Mouse (Mus musculus): ENCODE measurements around the gene Lrrc45.
"Not testable (repeated sequence)": the region's sequence is repeated elsewhere in the genome, so short reads cannot be mapped to it uniquely, and the experiment has no call there.

The Lrrc45 gene

DNA sequence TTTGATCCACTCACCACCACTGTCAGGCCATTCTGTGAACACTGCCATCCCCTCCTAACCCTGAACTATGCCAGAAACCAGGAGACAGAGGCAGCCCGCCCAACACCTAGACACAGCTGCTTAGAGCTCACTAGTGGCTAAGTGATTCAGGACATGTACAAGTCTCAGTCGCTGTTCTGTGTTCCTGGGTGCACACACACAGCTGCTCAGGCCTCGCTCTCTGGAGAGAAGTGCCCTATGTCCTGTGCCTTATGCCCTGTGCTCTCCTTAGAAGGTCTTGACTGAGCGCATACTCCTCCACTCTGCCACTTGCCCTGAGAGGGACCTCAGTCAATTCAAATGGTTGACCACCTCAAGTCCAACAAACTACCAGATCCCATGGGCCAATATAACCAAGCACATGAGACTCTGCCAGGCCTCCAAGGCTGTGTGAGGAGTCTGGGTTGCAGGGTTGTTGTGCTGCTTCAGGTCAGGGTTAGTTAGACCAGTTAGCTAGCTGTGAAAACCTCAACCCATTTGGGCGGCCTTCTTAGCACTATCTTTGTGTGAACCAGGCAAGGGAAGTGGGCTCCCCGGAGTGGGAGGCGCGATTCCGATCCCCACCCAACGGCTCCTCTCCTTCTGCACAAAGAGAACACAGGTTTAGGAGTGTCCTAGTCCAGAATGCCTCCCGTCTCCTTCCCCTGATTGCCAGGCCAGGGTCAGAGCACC lies 15.0 kb downstream of the Lrrc45 start:
- DNase-seq = no peak

DNA sequence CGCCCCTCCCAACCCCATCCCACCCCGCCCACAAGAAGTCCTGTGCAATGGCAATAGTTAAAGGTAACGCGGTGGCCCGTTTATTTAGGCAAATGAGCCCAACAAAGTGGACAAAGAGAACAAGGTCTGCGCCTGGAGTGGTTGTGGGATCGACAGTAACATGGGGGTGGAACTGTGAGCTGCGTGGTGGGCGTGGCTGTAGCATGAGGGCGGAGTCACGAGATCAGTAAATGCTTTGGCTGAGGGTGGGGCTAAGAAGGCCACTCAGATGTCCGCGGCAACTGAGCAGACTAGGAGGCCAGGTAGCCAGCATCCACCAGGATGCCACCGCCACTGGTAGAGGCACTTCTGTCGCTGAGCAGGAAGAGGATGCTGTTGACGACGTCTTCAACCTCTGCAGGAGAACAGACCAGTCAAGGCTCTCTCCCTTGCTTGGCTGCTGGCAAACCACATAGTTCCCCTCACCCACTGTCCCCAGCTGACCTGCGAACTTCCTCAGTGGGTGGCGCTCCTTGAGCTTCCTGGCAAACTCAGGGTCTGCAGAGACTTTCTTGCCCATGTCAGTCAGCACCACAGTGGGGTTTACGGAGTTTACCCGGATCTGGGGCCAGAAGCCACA lies 15.8 kb downstream of the Lrrc45 start:
- not testable (repeated sequence) for DNase-seq

DNA sequence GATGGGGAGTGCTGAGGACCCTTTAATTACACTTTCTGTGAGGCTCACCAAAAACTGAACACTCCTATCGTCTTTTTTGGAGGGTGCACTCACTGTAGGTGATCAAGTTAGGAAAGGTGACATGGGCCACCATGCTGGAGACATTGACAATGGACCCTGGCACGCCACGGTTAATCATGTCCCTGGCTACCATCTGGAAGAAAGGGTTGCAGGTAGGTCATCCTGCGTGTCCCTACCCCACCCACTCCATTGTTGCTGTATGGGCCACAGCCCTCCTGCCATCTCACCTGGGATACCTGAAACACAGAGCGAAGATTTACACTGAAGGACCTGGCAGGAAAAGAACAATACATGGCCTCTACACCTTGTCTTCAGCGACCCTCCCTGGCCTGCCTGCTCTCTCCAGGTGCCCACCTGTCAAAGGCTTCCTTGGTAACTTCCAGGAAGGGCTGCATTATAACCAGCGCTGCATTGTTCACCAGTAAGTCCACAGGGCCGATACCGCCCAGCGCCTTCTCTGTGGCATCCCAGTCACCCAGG lies 16.7 kb downstream of the Lrrc45 start:
- no peak for DNase-seq

DNA sequence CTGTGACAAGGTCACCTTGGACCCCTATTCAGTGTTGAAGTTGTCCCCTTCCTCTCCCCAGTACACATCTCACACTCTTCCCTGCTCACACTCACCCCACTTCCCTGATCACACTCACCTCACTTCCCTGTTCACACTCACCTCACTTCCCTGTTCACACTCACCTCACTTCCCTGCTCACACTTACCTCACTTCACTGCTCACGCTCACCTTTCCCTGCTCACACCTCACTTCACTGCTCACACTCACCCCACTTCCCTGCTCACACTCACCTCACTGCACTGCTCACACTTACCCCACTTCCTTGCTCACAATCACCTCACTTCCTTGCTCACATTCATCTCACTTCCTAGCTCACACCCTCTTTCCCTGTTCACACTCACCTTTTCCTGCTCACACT lies 17.7 kb downstream of the Lrrc45 start:
- no peak for DNase-seq

DNA sequence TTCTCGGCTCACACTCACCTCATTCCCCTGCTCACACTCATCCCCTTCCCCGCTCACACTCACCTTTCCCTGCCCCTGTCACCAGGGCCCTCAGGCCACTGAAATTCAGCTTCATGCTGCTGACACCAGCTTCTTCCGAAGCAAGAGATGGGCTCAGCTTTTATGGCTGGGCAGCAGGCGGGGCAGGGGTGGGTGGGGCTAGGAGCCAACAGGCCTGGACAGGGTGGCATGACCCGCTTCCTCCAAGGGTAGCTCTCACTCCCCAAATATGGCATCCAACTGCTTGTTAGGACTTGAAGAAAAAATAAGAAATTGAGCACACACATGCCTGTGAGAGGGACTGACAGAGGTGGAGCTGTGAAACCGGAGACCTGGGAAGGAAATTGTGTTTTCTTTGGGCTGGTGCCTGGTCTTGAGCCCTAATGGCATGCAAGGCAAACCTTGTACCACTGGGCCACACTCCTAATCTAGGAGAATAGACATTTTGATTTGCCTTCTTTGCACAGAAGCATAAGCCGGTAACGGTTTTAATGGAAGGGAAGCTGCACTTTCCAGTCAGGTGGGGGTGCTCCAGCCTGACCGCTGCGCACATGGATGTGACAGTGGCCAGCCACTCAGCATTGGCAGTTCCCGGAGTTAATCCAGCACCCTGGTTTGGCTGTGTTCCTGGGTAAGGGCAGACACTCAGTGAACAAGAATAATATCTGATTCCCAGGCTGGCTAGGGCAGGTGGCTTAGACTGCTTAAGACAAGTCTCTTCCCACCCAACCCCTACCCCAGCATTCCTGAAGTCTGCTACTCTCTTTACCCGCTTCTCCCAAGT lies 18.3 kb downstream of the Lrrc45 start, which contains the start of gene Cbr2:
Gene Cbr2, minus strand, starts transcription at position 257 of the 823 bp plus-strand sequence.
- DNase-seq = no peak

DNA sequence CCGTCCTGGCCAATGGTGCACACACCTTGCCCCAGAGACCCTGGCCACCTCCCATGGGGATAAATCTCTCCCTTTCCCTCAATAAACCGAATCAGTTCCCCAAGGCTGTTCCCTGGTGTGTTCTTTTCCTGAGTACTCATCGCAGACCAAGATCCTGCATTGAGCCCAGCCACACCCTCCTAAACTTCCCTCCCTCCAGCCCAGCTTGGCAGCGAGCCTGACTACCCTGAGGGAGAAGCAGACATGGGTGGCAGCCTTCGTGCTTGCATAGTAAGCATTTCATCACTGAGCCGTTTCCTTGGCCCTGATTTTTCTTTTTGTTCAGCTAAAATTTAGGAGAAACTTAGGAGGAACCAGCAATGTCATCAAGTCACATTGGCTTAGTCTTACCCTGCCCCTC lies 19.8 kb downstream of the Lrrc45 start:
- no peak for DNase-seq

DNA sequence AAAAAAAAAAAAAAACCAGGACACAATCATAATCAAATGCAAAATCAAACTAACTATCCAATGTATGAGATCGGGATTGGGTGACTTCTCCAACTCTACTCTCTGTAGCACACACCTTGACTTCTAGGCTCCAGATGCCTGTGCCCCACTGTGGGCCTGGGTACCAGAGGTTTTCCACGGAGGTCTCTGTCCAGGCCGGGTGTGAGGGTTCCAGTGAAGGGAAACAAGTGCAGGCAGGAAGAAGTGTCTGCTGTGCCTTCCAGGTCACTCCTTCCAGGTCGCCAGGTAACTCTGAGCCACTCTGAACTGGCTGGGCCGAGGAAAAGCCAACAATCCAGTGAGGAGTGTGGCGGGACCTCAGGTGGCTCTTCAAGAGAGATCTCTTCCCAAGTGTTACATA lies 22.7 kb downstream of the Lrrc45 start:
- no peak for DNase-seq

DNA sequence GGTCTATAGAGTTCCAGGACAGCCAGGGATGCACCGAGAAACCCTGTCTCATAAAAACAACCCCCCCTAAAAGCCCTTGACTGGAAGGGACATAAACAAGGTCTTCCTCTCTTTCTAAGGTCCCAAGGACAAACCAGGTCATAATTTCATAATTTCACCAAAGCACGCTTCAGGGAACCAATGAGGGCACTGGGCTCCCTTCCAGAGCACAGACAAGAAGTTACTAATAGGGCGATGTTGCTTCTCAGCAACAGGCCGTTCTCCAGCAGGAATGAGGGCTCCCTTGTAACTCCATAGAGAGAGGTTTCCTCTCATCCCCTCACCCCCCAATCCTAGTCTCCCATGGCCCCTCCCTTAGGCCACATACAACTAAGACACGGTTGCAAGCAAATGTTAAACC lies 27.3 kb downstream of the Lrrc45 start:
- no peak for DNase-seq

DNA sequence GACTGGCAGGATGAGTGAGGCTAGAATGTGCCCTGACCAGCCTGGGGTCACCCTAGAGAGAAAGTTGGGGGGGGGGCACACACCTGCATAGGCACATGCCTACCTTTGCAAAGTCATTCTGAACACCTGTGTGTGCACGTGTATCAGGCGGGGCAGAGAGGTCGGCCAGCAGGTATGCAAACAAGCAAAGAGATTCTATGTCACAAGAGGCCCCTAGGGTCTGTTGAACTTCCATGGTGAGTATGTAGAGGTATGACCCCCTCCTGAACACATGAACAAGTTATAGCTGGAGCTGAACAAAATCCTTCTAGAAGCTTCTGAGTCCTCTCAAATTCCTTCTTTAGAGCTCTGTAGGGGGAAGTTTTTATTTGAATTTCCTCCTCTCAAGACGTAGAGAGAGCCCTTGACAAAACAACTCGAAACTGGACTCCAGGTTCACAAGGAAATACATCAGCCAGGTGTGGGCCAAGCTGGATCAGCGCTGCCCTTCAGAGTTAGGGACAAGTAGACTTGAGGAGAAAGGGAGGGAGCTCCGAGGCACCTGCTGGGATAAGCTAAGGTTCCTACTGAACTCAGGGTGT lies 30.5 kb downstream of the Lrrc45 start:
- DNase-seq = no peak

DNA sequence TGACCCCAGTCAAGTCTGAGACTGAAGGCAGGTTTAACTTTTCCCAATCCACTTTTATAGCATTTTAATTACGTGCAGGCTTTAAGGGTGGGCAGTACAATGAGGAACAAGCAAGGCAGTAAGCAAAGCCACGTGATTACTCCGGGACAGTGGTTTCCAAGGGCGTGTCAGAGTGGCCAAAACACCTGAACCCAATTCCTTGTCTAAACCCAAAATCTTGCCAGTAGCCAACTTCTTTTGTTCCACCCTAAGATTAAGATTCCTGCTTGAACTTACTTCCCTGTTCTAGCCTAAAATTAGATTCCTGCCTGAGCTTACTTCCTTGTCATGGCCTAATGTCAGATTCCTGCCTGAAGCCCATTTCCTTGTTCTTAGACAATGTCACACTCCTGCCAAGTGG lies 34.2 kb downstream of the Lrrc45 start:
- no peak for DNase-seq

DNA sequence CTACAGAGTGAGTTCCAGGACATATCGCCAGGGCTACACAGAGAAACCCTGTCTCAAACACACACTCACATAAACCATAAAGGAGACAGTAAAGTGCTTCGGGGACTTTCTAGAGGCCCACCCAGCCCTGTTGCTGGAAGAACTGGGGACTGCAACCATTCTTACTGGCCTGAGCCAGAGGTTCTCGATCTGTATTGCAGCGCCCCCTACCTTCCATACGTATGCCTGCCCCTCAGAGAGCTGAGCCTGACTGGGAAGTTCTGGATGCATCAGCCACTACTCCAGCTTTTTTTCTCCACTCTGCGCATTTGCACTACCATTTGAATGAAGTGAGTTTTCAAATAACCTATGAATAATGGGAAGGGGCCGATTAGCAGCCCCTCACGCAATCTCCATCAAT lies 35.7 kb downstream of the Lrrc45 start:
- no peak for DNase-seq

DNA sequence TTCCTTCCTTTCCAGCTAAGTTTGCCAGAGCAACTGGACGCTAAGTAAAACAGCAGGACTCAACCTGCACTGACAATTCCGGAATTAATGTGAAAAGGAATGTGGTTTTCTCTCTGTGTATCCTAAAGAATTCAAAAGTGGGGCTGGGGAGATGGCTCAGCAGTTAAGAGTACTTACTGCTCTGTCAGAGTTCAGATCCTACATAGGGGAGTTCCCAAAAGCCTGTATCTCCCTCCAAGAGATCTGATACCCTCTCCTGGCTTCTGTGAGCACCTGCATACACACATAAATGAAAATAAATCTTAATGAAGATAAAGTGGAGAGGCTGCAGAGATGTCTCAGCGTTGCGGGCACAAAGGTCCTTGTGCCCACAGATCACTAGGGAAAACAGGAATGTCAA lies 37.9 kb downstream of the Lrrc45 start:
- DNase-seq = no peak

DNA sequence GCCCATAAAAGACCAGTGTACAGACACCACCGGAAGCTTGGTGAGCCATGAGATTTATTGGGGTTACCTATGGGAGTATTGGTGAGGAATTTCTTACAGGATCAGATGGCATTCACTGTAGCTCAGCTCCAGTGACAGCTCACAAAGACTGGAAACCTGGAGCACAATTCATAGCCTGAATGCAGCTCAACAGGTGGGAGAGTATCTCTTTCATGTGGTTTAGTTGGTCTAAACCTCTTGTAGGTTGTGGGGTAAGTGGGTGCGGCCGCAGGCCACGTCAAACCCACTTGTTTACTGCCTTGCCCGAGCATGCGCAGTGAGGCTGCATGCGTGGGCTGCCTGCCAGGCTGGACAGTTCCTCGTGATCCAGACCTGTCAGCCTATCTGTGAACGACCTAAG lies 46.5 kb downstream of the Lrrc45 start:
- no peak for DNase-seq

DNA sequence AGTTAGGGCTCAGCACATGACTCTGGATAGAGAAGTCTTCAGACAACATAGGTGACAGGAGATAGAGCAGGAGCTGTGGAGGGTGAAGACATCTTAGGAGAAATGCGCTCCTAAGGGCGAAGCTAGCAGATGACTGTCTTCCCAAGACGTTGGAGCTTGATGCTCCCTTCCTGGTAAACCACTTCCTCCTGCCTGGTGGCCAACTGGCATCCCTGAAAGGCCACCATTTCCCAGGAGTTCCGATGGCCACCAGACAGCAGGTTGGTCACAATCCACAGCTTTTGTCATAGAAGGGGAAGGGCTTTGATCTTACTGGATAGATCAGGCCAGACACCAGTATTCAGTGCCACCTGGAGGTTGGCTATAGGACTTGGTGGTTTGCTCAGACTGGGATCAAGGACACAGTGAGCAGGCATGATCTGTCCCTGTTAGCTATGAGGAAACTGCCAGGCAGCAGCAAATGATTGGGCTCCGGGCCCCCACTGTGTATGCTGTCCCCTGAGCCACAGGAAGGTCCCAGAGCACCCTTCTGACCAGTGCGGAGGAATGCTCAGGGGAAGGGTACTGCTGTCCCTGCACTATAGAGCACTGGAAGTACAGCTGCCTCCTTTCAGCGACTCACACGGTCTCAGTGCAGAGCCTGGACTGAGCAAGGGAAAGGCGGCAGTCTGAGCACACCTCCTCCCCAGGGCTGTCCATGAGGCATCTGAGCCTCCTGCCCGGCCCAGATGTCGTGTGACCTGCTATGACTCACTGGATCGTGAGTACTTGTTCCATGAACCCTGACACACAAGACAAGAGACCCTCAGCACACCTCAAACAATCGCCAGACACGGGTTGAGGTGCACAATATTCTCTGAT lies 48.3 kb downstream of the Lrrc45 start:
- no peak for DNase-seq

DNA sequence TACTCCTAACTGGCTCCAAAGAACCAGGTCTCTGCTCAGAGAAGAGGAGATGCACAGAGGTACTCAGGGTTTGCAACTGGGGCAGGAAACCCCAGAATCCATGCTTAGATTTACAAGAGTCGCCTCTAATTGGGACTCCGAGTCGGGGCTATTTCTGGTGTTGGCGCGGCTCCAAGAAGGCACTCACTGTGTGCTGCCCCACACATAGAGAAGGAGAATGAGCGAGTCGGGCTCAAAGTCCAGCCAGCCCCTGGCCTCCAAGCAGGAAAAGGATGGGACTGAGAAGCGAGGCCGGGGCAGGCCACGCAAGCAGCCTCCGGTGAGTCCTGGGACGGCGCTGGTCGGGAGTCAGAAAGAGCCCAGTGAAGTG lies 48.9 kb downstream of the Lrrc45 start, which contains the start of gene Hmga1b:
Gene Hmga1b, plus strand, starts transcription at position 123 of the 370 bp plus-strand sequence.
- not testable (repeated sequence) for DNase-seq

DNA sequence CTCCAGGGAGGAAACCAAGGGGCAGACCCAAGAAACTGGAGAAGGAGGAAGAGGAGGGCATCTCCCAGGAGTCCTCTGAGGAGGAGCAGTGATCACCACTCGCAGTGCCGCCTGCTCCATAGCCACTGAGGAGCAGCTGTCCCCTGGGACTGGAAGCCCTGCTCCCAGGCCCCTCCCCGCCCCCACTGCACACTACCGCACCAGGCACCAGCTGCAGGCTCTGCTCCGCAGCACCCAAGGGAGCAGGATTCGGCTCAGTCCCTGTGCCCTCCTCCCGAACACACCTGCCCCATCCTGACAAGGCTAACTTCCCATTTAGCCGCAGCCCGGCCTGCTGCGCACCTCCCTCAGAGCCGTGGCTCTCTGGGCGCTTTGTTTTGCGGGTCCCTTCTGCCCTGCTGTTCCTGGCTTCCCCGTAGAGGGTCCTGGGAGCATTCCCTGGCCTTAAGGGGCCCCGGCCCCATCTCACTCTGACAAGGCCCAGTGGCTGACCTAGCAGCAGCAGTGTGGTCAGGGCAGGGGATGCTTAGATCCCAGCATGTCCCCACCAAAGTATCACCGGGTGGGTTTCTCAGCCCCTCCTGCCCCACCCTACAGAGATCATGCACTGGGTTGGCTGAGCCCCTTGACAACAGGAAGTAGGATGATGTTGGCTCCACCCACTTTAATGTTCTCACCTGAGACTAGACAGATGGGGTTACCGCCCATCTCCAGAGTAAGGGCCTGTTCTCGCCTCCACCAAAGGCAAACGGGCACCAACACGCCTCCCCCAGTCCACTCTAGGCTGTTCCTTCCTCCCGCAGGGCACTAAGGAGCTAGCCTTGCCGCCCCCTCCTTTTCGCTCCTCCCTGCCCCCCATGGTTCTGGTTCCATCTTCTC lies 49.6 kb downstream of the Lrrc45 start:
- not testable (repeated sequence) for DNase-seq

DNA sequence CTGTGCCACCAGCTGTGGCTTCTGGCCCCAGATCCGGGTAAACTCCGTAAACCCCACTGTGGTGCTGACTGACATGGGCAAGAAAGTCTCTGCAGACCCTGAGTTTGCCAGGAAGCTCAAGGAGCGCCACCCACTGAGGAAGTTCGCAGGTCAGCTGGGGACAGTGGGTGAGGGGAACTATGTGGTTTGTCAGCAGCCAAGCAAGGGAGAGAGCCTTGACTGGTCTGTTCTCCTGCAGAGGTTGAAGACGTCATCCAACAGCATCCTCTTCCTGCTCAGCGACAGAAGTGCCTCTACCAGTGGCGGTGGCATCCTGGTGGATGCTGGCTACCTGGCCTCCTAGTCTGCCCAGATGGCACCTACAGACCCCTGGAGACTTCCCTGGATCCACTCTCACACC lies 53.3 kb downstream of the Lrrc45 start:
- DNase-seq = not testable (repeated sequence)

DNA sequence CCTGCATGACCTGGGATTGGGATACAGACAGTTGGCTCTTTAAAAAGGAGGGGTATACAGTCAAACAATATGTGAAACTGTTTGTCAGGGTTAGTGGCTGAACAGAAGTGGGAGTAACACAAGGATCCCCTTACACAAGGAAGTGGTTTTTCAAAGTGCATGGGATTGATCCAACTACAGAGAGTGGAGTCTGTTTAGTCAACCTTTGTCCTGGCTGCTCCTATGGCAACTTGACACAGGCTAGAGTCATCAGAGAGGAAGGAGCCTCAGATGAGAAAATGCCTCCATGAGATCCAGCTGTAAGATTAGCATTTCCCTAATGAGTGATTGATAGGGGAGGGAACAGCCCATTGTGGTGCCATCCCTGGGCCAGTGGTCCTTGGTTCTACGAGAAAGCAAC lies 54.5 kb downstream of the Lrrc45 start:
- no peak for DNase-seq
